Comparison of ENCODE assay signal across 9 mouse cellular contexts in the genomic region with DNA sequence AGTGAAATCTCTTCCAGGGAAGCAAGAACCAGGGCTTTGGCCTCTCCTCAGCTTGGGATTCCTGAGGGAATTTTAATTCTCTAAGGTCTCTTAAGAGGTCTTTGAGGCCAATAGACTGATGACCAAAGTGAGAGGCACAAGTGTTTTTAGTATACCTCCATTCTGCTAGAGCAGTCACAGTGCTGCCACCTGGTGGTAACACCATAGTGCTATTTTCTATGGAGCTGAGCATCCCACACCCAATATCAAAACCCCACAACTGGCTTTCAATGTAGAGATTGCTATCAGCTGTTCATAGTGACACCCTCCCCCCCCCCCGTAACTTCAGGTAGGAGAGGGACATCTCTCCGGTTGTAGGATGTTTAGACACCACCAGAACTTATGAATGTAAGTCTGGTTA. TPM values are rescaled to one million over a fixed set of nuclear protein-coding genes. Genes with fewer than 3 reads are reported as not detected.
DNase-seq lines count a peak whose midpoint lies in the region; ATAC-seq lines count a peak whose summit lies in the region.
"Had no signal": no experiment of that assay in that cellular context is flagged by ENCODE, and none has a peak within 500 bp of the region (broad histone marks: within the 10 kb centered on the region; RNA-seq: fewer than 3 reads in every experiment).

No protein-coding gene starts in this region.

- DNase-seq in forebrain, embryonic 10.5 days (ENCODE audit: extremely low spot score, low spot score), result peak; percentile 69
- DNase-seq in NIH3T3 (ENCODE audit: low read depth), result peak; percentile 91
- DNase-seq in cerebellum, postnatal 10 days, result peak; percentile 91 to 94
- peak; percentile 19 to 40 for DNase-seq in gastrocnemius, adult 8-10 months (ENCODE audit: low spot score in 2 of 2)
- DNase-seq in layer of hippocampus, adult 8-10 months (ENCODE audit: low spot score in 2 of 2), result peak; percentile 40 to 81
- peak; percentile 93 for DNase-seq in lung, postnatal 36 days
- DNase-seq in skeletal muscle tissue, adult 2 months (ENCODE audit: low read depth, low spot score), result peak; percentile 28

- no peak for ATAC-seq in forebrain, embryonic 16.5 days

- no peak overlapping the region for H3K4me2 ChIP-seq in forebrain, embryonic 16.5 days (ENCODE audit: low read length)

- no peaks in the 10 kb centered on the region for H3K36me3 ChIP-seq in forebrain, embryonic 10.5 days (replicated peaks)
- no peaks in the 10 kb centered on the region for H3K36me3 ChIP-seq in forebrain, embryonic 16.5 days (ENCODE audit: control insufficient read depth, insufficient read depth)

- no peaks in the 10 kb centered on the region for H3K27me3 ChIP-seq in forebrain, embryonic 10.5 days (ENCODE audit: poor library complexity, severe bottlenecking)
- H3K27me3 ChIP-seq in forebrain, embryonic 16.5 days (replicated peaks; ENCODE audit: control insufficient read depth, insufficient read depth, low read length), result no peaks in the 10 kb centered on the region

- no peak overlapping the region for H3K27ac ChIP-seq in forebrain, embryonic 10.5 days
- H3K27ac ChIP-seq in forebrain, embryonic 16.5 days (ENCODE audit: low read length), result no peak overlapping the region

- no peaks in the 10 kb centered on the region for H3K9me3 ChIP-seq in forebrain, embryonic 10.5 days
- no peaks in the 10 kb centered on the region for H3K9me3 ChIP-seq in forebrain, embryonic 16.5 days (ENCODE audit: control insufficient read depth, low read length)

- no peak overlapping the region for H3K9ac ChIP-seq in forebrain, embryonic 16.5 days (replicated peaks; ENCODE audit: low read depth, low read length)

- 18% methylated on average over 2 of the region's 2 CpGs for WGBS in forebrain, embryonic 10.5 days
- 11% methylated on average over 2 of the region's 2 CpGs for WGBS in forebrain, embryonic 16.5 days

- H3K4me1 ChIP-seq in forebrain, embryonic 10.5 days, result no peaks in the 10 kb centered on the region
- no peaks in the 10 kb centered on the region for H3K4me1 ChIP-seq in forebrain, embryonic 16.5 days (replicated peaks; ENCODE audit: control insufficient read depth, insufficient read depth, low read length)

- H3K4me3 ChIP-seq in forebrain, embryonic 10.5 days, result no peak overlapping the region
- no peak overlapping the region for H3K4me3 ChIP-seq in forebrain, embryonic 16.5 days (replicated peaks; ENCODE audit: low read length)

RNA-seq across cellular contexts. Expression of a gene that starts 16.2 kb away (rescaled TPM):
- polyA plus RNA-seq in forebrain, embryonic 10.5 days (2016; fragmentation: Nextera tagmentation; extraction: Ambion mirVana), result not detected in 2 replicates
- polyA plus RNA-seq in forebrain, embryonic 16.5 days (2015; fragmentation: Nextera tagmentation; extraction: Ambion mirVana), result not detected in 2 replicates
- not detected for total RNA-seq in gastrocnemius, adult 8-10 months (2022)
- total RNA-seq in layer of hippocampus, adult 8-10 months (2022), result not detected
- polyA plus RNA-seq: lung, embryonic 16.5 days had no signal

RNA-seq across cellular contexts. Expression of a gene that starts 24.2 kb away (rescaled TPM):
- not detected in 2 replicates for polyA plus RNA-seq in forebrain, embryonic 10.5 days (2016; fragmentation: Nextera tagmentation; extraction: Ambion mirVana)
- polyA plus RNA-seq in forebrain, embryonic 16.5 days (2015; fragmentation: Nextera tagmentation; extraction: Ambion mirVana), result not detected in 2 replicates
- not detected for total RNA-seq in gastrocnemius, adult 8-10 months (2022)
- total RNA-seq in layer of hippocampus, adult 8-10 months (2022), result under 1 TPM in 1 of 4 experiments, not detected in 3; 0.31 TPM
- polyA plus RNA-seq: lung, embryonic 16.5 days had no signal

RNA-seq across cellular contexts. Expression of a gene that starts 28.6 kb away (rescaled TPM):
- polyA plus RNA-seq in forebrain, embryonic 10.5 days (2016; fragmentation: Nextera tagmentation; extraction: Ambion mirVana), result 0.26 and 0.31 TPM in 2 replicates
- 0.87 and 1.1 TPM in 2 replicates for polyA plus RNA-seq in forebrain, embryonic 16.5 days (2015; fragmentation: Nextera tagmentation; extraction: Ambion mirVana)
- total RNA-seq in gastrocnemius, adult 8-10 months (2022), result 1 to 10 TPM in 1 of 4 experiments, under 1 TPM in 2, not detected in 1; 0.18 to 1.1 (median 0.75) TPM
- 1 to 10 TPM; 3.9 to 4.3 (median 4.2) TPM for total RNA-seq in layer of hippocampus, adult 8-10 months (2022)

RNA-seq across cellular contexts. Expression of a gene that starts 37.4 kb away (rescaled TPM):
- polyA plus RNA-seq in forebrain, embryonic 10.5 days (2016; fragmentation: Nextera tagmentation; extraction: Ambion mirVana), result 157 TPM in 2 replicates
- 143 and 146 TPM in 2 replicates for polyA plus RNA-seq in forebrain, embryonic 16.5 days (2015; fragmentation: Nextera tagmentation; extraction: Ambion mirVana)
- total RNA-seq in gastrocnemius, adult 8-10 months (2022), result 10 to 100 TPM; 53.7 to 69.7 (median 62.4) TPM
- total RNA-seq in layer of hippocampus, adult 8-10 months (2022), result 100 to 1,000 TPM; 122 to 142 (median 124) TPM

RNA-seq across cellular contexts. Expression of a gene that starts 44.3 kb away (rescaled TPM):
- 89.0 and 98.1 TPM in 2 replicates for polyA plus RNA-seq in forebrain, embryonic 10.5 days (2016; fragmentation: Nextera tagmentation; extraction: Ambion mirVana)
- polyA plus RNA-seq in forebrain, embryonic 16.5 days (2015; fragmentation: Nextera tagmentation; extraction: Ambion mirVana), result 58.9 and 66.9 TPM in 2 replicates
- total RNA-seq in gastrocnemius, adult 8-10 months (2022), result 10 to 100 TPM; 17.7 to 22.3 (median 20.0) TPM
- total RNA-seq in layer of hippocampus, adult 8-10 months (2022), result 10 to 100 TPM; 26.6 to 35.5 (median 32.2) TPM

Comparison
In these comparisons a context has a peak if more than half of its experiments do, and no peak if none do; other contexts are left out.
1. DNase-seq: peak in every context shown above with its lines; median percentile 93 in lung, postnatal 36 days; 92 in cerebellum, postnatal 10 days; 91 in NIH3T3; 69 in forebrain, embryonic 10.5 days; 60 in layer of hippocampus, adult 8-10 months; 30 in gastrocnemius, adult 8-10 months; 28 in skeletal muscle tissue, adult 2 months.